Mouse (Mus musculus): Measurements from ENCODE around the gene Greb1.

DNA sequence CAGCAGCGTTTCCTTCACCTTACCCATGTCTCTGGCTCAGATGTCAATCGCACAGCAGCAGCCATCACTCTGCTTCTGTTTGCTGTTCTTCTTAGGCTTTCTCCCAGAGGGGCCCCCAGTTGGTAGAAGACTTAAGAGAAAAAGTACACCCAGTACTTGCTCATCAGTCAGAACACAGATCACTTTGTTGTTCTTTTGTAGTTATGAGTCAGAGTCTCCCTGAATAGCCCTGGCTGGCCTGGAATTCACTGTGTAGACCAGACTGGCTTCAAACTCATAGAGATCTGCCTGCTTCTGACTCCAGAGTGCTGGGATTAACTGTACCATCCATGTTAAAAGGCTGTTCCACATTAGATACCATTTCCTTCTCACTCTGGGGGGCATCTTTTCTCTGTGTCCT, 12.1 kb downstream of the Greb1 start:
- no peak for TF ChIP-seq TAL1 (IDR thresholded peaks at IDR 0.05; ENCODE audit: low read length)
- no peak for TF ChIP-seq GATA1 (IDR thresholded peaks at IDR 0.05; ENCODE audit: low read length)
